Mouse (Mus musculus): ENCODE measurements at regions not wholly inside any gene's neighbourhood (a gene's known extent, or its start where the extent isn't known, plus 50 kb on each side); places are given as distances from the start of the nearest gene placed in this dataset.

DNA sequence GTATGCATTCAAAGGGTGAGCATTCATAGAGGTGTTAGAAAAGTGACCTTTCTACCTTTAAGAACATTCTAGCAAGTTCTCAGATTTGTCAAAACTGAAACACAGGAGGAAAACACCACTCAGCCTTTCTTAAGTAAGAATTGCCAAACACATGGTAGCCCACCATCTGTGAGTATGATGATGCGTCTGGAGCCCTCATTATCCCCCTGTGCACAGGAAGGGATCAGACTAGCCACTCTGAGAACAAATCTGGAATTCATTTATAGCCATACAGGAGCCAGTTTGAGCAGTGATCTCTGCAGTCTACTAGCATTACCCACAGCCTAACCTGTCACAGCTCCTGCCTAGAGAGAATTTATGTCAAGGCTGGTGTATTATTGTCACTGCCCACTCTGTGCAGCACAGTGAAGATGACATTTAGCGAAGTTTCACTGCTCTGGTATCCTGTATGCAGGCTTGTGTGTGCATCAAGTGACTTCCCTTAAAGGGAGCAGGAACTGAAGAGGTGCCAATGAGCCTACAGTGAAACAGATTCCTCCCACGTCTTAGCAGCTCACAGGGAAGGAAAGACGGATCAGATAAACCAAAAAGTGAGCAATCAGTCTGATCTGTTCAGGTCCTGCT lies 710.7 kb downstream of the Ntrk3 start:
- no peak for TF ChIP-seq CTCF (conservative IDR thresholded peaks at IDR 0.05; ENCODE audit: low read length)
- TF ChIP-seq POU5F1 (IDR thresholded peaks at IDR 0.05; ENCODE audit: borderline replicate concordance, low read length) = no peak
- no peak for TF ChIP-seq NANOG (IDR thresholded peaks at IDR 0.05; ENCODE audit: borderline replicate concordance, low read length)

Data from E14TG2a.4 (cell line).